Mouse (Mus musculus): ENCODE results near the gene Cxcl1. TPM values are rescaled to one million over a fixed set of nuclear protein-coding genes. Genes with fewer than 3 reads are reported as not detected.

Gene Cxcl1
- total and polyA plus RNA-seq, 3 experiments, result not detected

GRCm38 (mm10) chr5:90891464-90891813 is 398 bp downstream of the Cxcl1 start:
- Histone ChIP-seq H3K27ac (ENCODE audit: control insufficient read depth, low read depth, low read length) (no peak overlapping the region), H3K9ac (ENCODE audit: control insufficient read depth, low read depth, low read length, poor library complexity, severe bottlenecking) (no peak overlapping the region), H3K9me3 (replicated peaks; ENCODE audit: insufficient read depth, low read length) (no peaks in the 10 kb centered on the region), H3K4me1 (ENCODE audit: control insufficient read depth in 1 of 2, insufficient read depth in 2 of 2, low read length in 2 of 2) (no peaks in the 10 kb centered on the region), H3K79me2 (ENCODE audit: control insufficient read depth, insufficient read depth, low read length, poor library complexity) (no peaks in the 10 kb centered on the region), H3K4me3 (ENCODE audit: control insufficient read depth in 1 of 2, insufficient read depth in 1 of 2, low read depth in 2 of 2, low read length in 2 of 2) (no peak overlapping the region), H3K36me3 (ENCODE audit: control insufficient read depth in 1 of 2, insufficient read depth in 2 of 2, low read length in 2 of 2) (no peaks in the 10 kb centered on the region), H3K27me3 (ENCODE audit: control insufficient read depth in 1 of 2, insufficient read depth in 2 of 2, low read length in 2 of 2) (peaks cover 7 to 16% of the 10 kb centered on the region in 2 experiments)
- no peak for DNase-seq (ENCODE audit: low read depth, low spot score)
- TF ChIP-seq KAT2A (conservative IDR thresholded peaks at IDR 0.05; ENCODE audit: low read depth, low read length), result no peak
- no peak for TF ChIP-seq MXI1 (IDR thresholded peaks at IDR 0.05; ENCODE audit: low read depth, low read length)

- TF ChIP-seq MAFK (IDR thresholded peaks at IDR 0.05; ENCODE audit: borderline replicate concordance, low read depth, low read length), result no peak
- TF ChIP-seq NRF1 (IDR thresholded peaks at IDR 0.05; ENCODE audit: insufficient read depth, low read depth, low read length, poor library complexity, severe bottlenecking), result no peak
- TF ChIP-seq RAD21 (IDR thresholded peaks at IDR 0.05; ENCODE audit: low read depth, low read length), result no peak
- no peak for TF ChIP-seq CHD2 (IDR thresholded peaks at IDR 0.05; ENCODE audit: low read length)
- TF ChIP-seq POLR2AphosphoS5 (IDR thresholded peaks at IDR 0.05; ENCODE audit: borderline replicate concordance, low read depth, low read length), result no peak
- TF ChIP-seq USF1 (IDR thresholded peaks at IDR 0.05; ENCODE audit: low read depth, low read length), result no peak
- TF ChIP-seq MYC (IDR thresholded peaks at IDR 0.05; ENCODE audit: low read depth, low read length), result no peak
- TF ChIP-seq USF2 (IDR thresholded peaks at IDR 0.05; ENCODE audit: borderline replicate concordance in 1 of 2, insufficient read depth in 1 of 2, low read depth in 1 of 2, low read length in 2 of 2), result no peak
- no peak for TF ChIP-seq TAL1 (IDR thresholded peaks at IDR 0.05; ENCODE audit: low read length)
- TF ChIP-seq JUND (IDR thresholded peaks at IDR 0.05; ENCODE audit: low read depth, low read length), result no peak
- TF ChIP-seq BHLHE40 (IDR thresholded peaks at IDR 0.05; ENCODE audit: borderline replicate concordance, low read depth, low read length), result no peak
- TF ChIP-seq MEF2A (IDR thresholded peaks at IDR 0.05; ENCODE audit: extremely low read depth, insufficient replicate concordance, low read depth, low read length, poor library complexity, severe bottlenecking), result no peak
- DNase-seq (ENCODE audit: low read depth, low spot score), result no peak
Measured at GRCm38 (mm10) chr5:90894231-90894630, 3.2 kb downstream of the Cxcl1 start.

GRCm38 (mm10) chr5:90897429-90897828 is 6.4 kb downstream of the Cxcl1 start:
- H3K9ac ChIP-seq (ENCODE audit: control insufficient read depth, low read depth, low read length, poor library complexity, severe bottlenecking), result no peak overlapping the region
- H3K4me3 ChIP-seq (ENCODE audit: control insufficient read depth in 1 of 2, insufficient read depth in 1 of 2, low read depth in 2 of 2, low read length in 2 of 2), result no peak overlapping the region
- no peak overlapping the region for H3K27ac ChIP-seq (ENCODE audit: control insufficient read depth, low read depth, low read length)
- H3K27me3 ChIP-seq (ENCODE audit: control insufficient read depth in 1 of 2, insufficient read depth in 2 of 2, low read length in 2 of 2), result peaks cover 1 to 7% of the 10 kb centered on the region in 2 experiments; a peak in 3 of 4 replicates
- TF ChIP-seq ZC3H11A (IDR thresholded peaks at IDR 0.05; ENCODE audit: low read depth, low read length), result no peak
- no peak for TF ChIP-seq ETS1 (IDR thresholded peaks at IDR 0.05; ENCODE audit: low read depth, low read length)
- no peak for TF ChIP-seq ELF1 (IDR thresholded peaks at IDR 0.05; ENCODE audit: low read depth, low read length)
- TF ChIP-seq BHLHE40 (IDR thresholded peaks at IDR 0.05; ENCODE audit: borderline replicate concordance, low read depth, low read length), result no peak
- no peak for TF ChIP-seq CHD1 (IDR thresholded peaks at IDR 0.05; ENCODE audit: low read depth, low read length)
- no peaks in the 10 kb centered on the region for H3K79me2 ChIP-seq (ENCODE audit: control insufficient read depth, insufficient read depth, low read length, poor library complexity)
- peaks cover 0 to 2% of the 10 kb centered on the region in 2 experiments; a peak in 2 of 4 replicates for H3K36me3 ChIP-seq (ENCODE audit: control insufficient read depth in 1 of 2, insufficient read depth in 2 of 2, low read length in 2 of 2)
- peaks cover 2 to 5% of the 10 kb centered on the region in 2 experiments; a peak in 3 of 4 replicates for H3K4me1 ChIP-seq (ENCODE audit: control insufficient read depth in 1 of 2, insufficient read depth in 2 of 2, low read length in 2 of 2)
- no peaks in the 10 kb centered on the region for H3K9me3 ChIP-seq (replicated peaks; ENCODE audit: insufficient read depth, low read length)
- DNase-seq (ENCODE audit: low read depth, low spot score), result no peak

More at GRCm38 (mm10) chr5:90894231-90894630, 3.2 kb downstream of the Cxcl1 start:
- no peaks in the 10 kb centered on the region for H3K79me2 ChIP-seq (ENCODE audit: control insufficient read depth, insufficient read depth, low read length, poor library complexity)
- H3K9ac ChIP-seq (ENCODE audit: control insufficient read depth, low read depth, low read length, poor library complexity, severe bottlenecking), result no peak overlapping the region
- H3K27me3 ChIP-seq (ENCODE audit: control insufficient read depth in 1 of 2, insufficient read depth in 2 of 2, low read length in 2 of 2), result peaks cover 5 to 13% of the 10 kb centered on the region in 2 experiments
- no peaks in the 10 kb centered on the region for H3K4me1 ChIP-seq (ENCODE audit: control insufficient read depth in 1 of 2, insufficient read depth in 2 of 2, low read length in 2 of 2)
- no peaks in the 10 kb centered on the region for H3K36me3 ChIP-seq (ENCODE audit: control insufficient read depth in 1 of 2, insufficient read depth in 2 of 2, low read length in 2 of 2)
- H3K4me3 ChIP-seq (ENCODE audit: control insufficient read depth in 1 of 2, insufficient read depth in 1 of 2, low read depth in 2 of 2, low read length in 2 of 2), result no peak overlapping the region
- H3K27ac ChIP-seq (ENCODE audit: control insufficient read depth, low read depth, low read length), result no peak overlapping the region
- no peaks in the 10 kb centered on the region for H3K9me3 ChIP-seq (replicated peaks; ENCODE audit: insufficient read depth, low read length)

All from MEL (cell line).